Mouse (Mus musculus): ENCODE results near the gene Bcat2.

Gene Bcat2

GRCm38 (mm10) chr7:45549641-45550436 lies 20.1 kb upstream of the Bcat2 start:
- DNase-seq (ENCODE audit: inconsistent age in 2 of 2, low spot score in 1 of 2) = peak in 1 of 2 experiments; percentile 63

- DNase-seq (ENCODE audit: inconsistent age in 2 of 2, low spot score in 1 of 2) = no peak
Observed at GRCm38 (mm10) chr7:45550821-45551511, 19.0 kb upstream of the Bcat2 start.

GRCm38 (mm10) chr7:45551512-45551883 lies 18.5 kb upstream of the Bcat2 start:
- no peak for DNase-seq (ENCODE audit: inconsistent age in 2 of 2, low spot score in 1 of 2)

- DNase-seq (ENCODE audit: inconsistent age in 2 of 2, low spot score in 1 of 2) = no peak
Observed at GRCm38 (mm10) chr7:45553519-45553918, 16.4 kb upstream of the Bcat2 start.

- DNase-seq (ENCODE audit: inconsistent age in 2 of 2, low spot score in 1 of 2) = no peak
Observed at GRCm38 (mm10) chr7:45553990-45554389, 16.0 kb upstream of the Bcat2 start.

GRCm38 (mm10) chr7:45554744-45555143 lies 15.2 kb upstream of the Bcat2 start, which contains the start of gene Hsd17b14:
Hsd17b14 (plus strand) TSS chr7:45554893.
- DNase-seq (ENCODE audit: inconsistent age in 2 of 2, low spot score in 1 of 2) = no peak

- peak; percentile 82 to 93 for DNase-seq (ENCODE audit: inconsistent age in 2 of 2, low spot score in 1 of 2)
Observed at GRCm38 (mm10) chr7:45555787-45556186, 14.2 kb upstream of the Bcat2 start.

GRCm38 (mm10) chr7:45558907-45559306 lies 11.0 kb upstream of the Bcat2 start:
- DNase-seq (ENCODE audit: inconsistent age in 2 of 2, low spot score in 1 of 2) = no peak

- no peak for DNase-seq (ENCODE audit: inconsistent age in 2 of 2, low spot score in 1 of 2)
Observed at GRCm38 (mm10) chr7:45560241-45560640, 9.7 kb upstream of the Bcat2 start.

- DNase-seq (ENCODE audit: inconsistent age in 2 of 2, low spot score in 1 of 2) = peak; percentile 73 to 93
Observed at GRCm38 (mm10) chr7:45560843-45561623, 8.9 kb upstream of the Bcat2 start.

GRCm38 (mm10) chr7:45561624-45562520 lies 8.1 kb upstream of the Bcat2 start:
- peak in 1 of 2 experiments; percentile 53 for DNase-seq (ENCODE audit: inconsistent age in 2 of 2, low spot score in 1 of 2)

GRCm38 (mm10) chr7:45564811-45565210 lies 5.1 kb upstream of the Bcat2 start:
- no peak for DNase-seq (ENCODE audit: inconsistent age in 2 of 2, low spot score in 1 of 2)

- DNase-seq (ENCODE audit: inconsistent age in 2 of 2, low spot score in 1 of 2) = no peak
Observed at GRCm38 (mm10) chr7:45565446-45565845, 4.5 kb upstream of the Bcat2 start.

- peak in 1 of 2 experiments; percentile 53 for DNase-seq (ENCODE audit: inconsistent age in 2 of 2, low spot score in 1 of 2)
Observed at GRCm38 (mm10) chr7:45567112-45567779, 2.7 kb upstream of the Bcat2 start.

GRCm38 (mm10) chr7:45567780-45568516 lies 2.0 kb upstream of the Bcat2 start:
- DNase-seq (ENCODE audit: inconsistent age in 2 of 2, low spot score in 1 of 2) = peak; percentile 96 to 97

GRCm38 (mm10) chr7:45568601-45569473 lies 1.1 kb upstream of the Bcat2 start:
- DNase-seq (ENCODE audit: inconsistent age in 2 of 2, low spot score in 1 of 2) = no peak

- peak in 1 of 2 experiments; percentile 56 for DNase-seq (ENCODE audit: inconsistent age in 2 of 2, low spot score in 1 of 2)
Observed at GRCm38 (mm10) chr7:45571966-45572365, 2.0 kb downstream of the Bcat2 start.

- DNase-seq (ENCODE audit: inconsistent age in 2 of 2, low spot score in 1 of 2) = no peak
Observed at GRCm38 (mm10) chr7:45573954-45574353, 4.0 kb downstream of the Bcat2 start.
